Mouse (Mus musculus): ENCODE results near the gene Sipa1l1. TPM values are rescaled to one million over a fixed set of nuclear protein-coding genes. Genes with fewer than 3 reads are reported as not detected.
"Not testable (repeated sequence)": the region's sequence is repeated elsewhere in the genome, so short reads cannot be mapped to it uniquely, and the experiment has no call there.

The Sipa1l1 gene
- total and polyA plus RNA-seq, 2 experiments from 2014 or later: 7.0 to 17.1 TPM

- Histone ChIP-seq H3K36me3 (replicated peaks; ENCODE audit: control insufficient read depth, insufficient read depth, low read length) (no peaks in the 10 kb centered on the region), H3K9me3 (replicated peaks; ENCODE audit: control insufficient read depth, low read length) (no peaks in the 10 kb centered on the region), H3K27me3 (ENCODE audit: control insufficient read depth, insufficient read depth, low read length) (no peaks in the 10 kb centered on the region), H3K4me2 (ENCODE audit: low read depth, low read length) (no peak overlapping the region), H3K4me1 (ENCODE audit: control insufficient read depth, insufficient read depth) (peaks cover 13% of the 10 kb centered on the region), H3K9ac (replicated peaks; ENCODE audit: low read depth, low read length) (no peak overlapping the region), H3K27ac (ENCODE audit: low read depth) (no peak overlapping the region), H3K4me3 (ENCODE audit: low read depth, low read length) (no peak overlapping the region)
- WGBS: 51% methylated on average over 3 of the region's 3 CpGs
- TF ChIP-seq EP300 (IDR thresholded peaks at IDR 0.05; ENCODE audit: low read depth): no peak
- no peak for TF ChIP-seq CTCF (IDR thresholded peaks at IDR 0.05; ENCODE audit: low read depth)
- DNase-seq (ENCODE audit: low spot score): peak; percentile 76
- ATAC-seq (ENCODE audit: insufficient read depth, low read depth): peak; percentile 80
These were observed 310.3 kb downstream of the Sipa1l1 start for GRCm38 (mm10) chr12:82479393-82479792.

- H3K36me3 ChIP-seq (replicated peaks; ENCODE audit: control insufficient read depth, insufficient read depth, low read length); H3K4me2 ChIP-seq (ENCODE audit: low read depth, low read length); DNase-seq (ENCODE audit: low spot score); H3K9ac ChIP-seq (replicated peaks; ENCODE audit: low read depth, low read length); H3K27ac ChIP-seq (ENCODE audit: low read depth); H3K27me3 ChIP-seq (ENCODE audit: control insufficient read depth, insufficient read depth, low read length); H3K9me3 ChIP-seq (replicated peaks; ENCODE audit: control insufficient read depth, low read length); ATAC-seq (ENCODE audit: insufficient read depth, low read depth); H3K4me3 ChIP-seq (ENCODE audit: low read depth, low read length): not testable (repeated sequence)
- peaks cover 13% of the 10 kb centered on the region for H3K4me1 ChIP-seq (ENCODE audit: control insufficient read depth, insufficient read depth)
- 53% methylated on average over 5 of the region's 5 CpGs for WGBS
These were observed 311.3 kb downstream of the Sipa1l1 start for GRCm38 (mm10) chr12:82480425-82480824.

GRCm38 (mm10) chr12:82485466-82485865 is 316.3 kb downstream of the Sipa1l1 start:
- Histone ChIP-seq H3K27ac (ENCODE audit: low read depth) (no peak overlapping the region), H3K27me3 (ENCODE audit: control insufficient read depth, insufficient read depth, low read length) (no peaks in the 10 kb centered on the region), H3K36me3 (replicated peaks; ENCODE audit: control insufficient read depth, insufficient read depth, low read length) (no peaks in the 10 kb centered on the region), H3K9ac (replicated peaks; ENCODE audit: low read depth, low read length) (no peak overlapping the region), H3K9me3 (replicated peaks; ENCODE audit: control insufficient read depth, low read length) (no peaks in the 10 kb centered on the region), H3K4me3 (ENCODE audit: low read depth, low read length) (no peak overlapping the region), H3K4me1 (ENCODE audit: control insufficient read depth, insufficient read depth) (no peaks in the 10 kb centered on the region), H3K4me2 (ENCODE audit: low read depth, low read length) (no peak overlapping the region)
- WGBS: 66% methylated on average over 2 of the region's 2 CpGs
- no peak for TF ChIP-seq CTCF (IDR thresholded peaks at IDR 0.05; ENCODE audit: low read depth)
- TF ChIP-seq EP300 (IDR thresholded peaks at IDR 0.05; ENCODE audit: low read depth): no peak
- ATAC-seq (ENCODE audit: insufficient read depth, low read depth): no peak
- no peak for DNase-seq (ENCODE audit: low spot score)

GRCm38 (mm10) chr12:82486829-82487560 is 317.9 kb downstream of the Sipa1l1 start:
- H3K9ac ChIP-seq (replicated peaks; ENCODE audit: low read depth, low read length): no peak overlapping the region
- H3K36me3 ChIP-seq (replicated peaks; ENCODE audit: control insufficient read depth, insufficient read depth, low read length): no peaks in the 10 kb centered on the region
- ATAC-seq (ENCODE audit: insufficient read depth, low read depth) (no peak), DNase-seq (ENCODE audit: low spot score) (no peak)
- H3K4me2 ChIP-seq (ENCODE audit: low read depth, low read length): no peak overlapping the region
- H3K27ac ChIP-seq (ENCODE audit: low read depth): no peak overlapping the region
- TF ChIP-seq CTCF (IDR thresholded peaks at IDR 0.05; ENCODE audit: low read depth): no peak
- no peak for TF ChIP-seq EP300 (IDR thresholded peaks at IDR 0.05; ENCODE audit: low read depth)
- no peak overlapping the region for H3K4me3 ChIP-seq (ENCODE audit: low read depth, low read length)
- no peaks in the 10 kb centered on the region for H3K4me1 ChIP-seq (ENCODE audit: control insufficient read depth, insufficient read depth)
- WGBS: 28% methylated on average over 6 of the region's 6 CpGs
- no peaks in the 10 kb centered on the region for H3K27me3 ChIP-seq (ENCODE audit: control insufficient read depth, insufficient read depth, low read length)
- no peaks in the 10 kb centered on the region for H3K9me3 ChIP-seq (replicated peaks; ENCODE audit: control insufficient read depth, low read length)

GRCm38 (mm10) chr12:82489093-82489492 is 320.0 kb downstream of the Sipa1l1 start:
- Histone ChIP-seq H3K4me2 (ENCODE audit: low read depth, low read length) (no peak overlapping the region), H3K36me3 (replicated peaks; ENCODE audit: control insufficient read depth, insufficient read depth, low read length) (no peaks in the 10 kb centered on the region), H3K4me3 (ENCODE audit: low read depth, low read length) (no peak overlapping the region), H3K27me3 (ENCODE audit: control insufficient read depth, insufficient read depth, low read length) (no peaks in the 10 kb centered on the region), H3K4me1 (ENCODE audit: control insufficient read depth, insufficient read depth) (no peaks in the 10 kb centered on the region), H3K27ac (ENCODE audit: low read depth) (no peak overlapping the region), H3K9me3 (replicated peaks; ENCODE audit: control insufficient read depth, low read length) (no peaks in the 10 kb centered on the region), H3K9ac (replicated peaks; ENCODE audit: low read depth, low read length) (no peak overlapping the region)
- WGBS: 39% methylated on average over 4 of the region's 4 CpGs
- ATAC-seq (ENCODE audit: insufficient read depth, low read depth): 0 out of 2 replicates have a peak, but pooled peaks have one; percentile 6
- peak; percentile 35 for DNase-seq (ENCODE audit: low spot score)
- TF ChIP-seq CTCF (IDR thresholded peaks at IDR 0.05; ENCODE audit: low read depth) (peak; percentile 47), EP300 (IDR thresholded peaks at IDR 0.05; ENCODE audit: low read depth) (no peak)

GRCm38 (mm10) chr12:82489621-82490020 is 320.5 kb downstream of the Sipa1l1 start:
- Histone ChIP-seq H3K4me3 (ENCODE audit: low read depth, low read length) (no peak overlapping the region), H3K4me2 (ENCODE audit: low read depth, low read length) (no peak overlapping the region), H3K9me3 (replicated peaks; ENCODE audit: control insufficient read depth, low read length) (no peaks in the 10 kb centered on the region), H3K4me1 (ENCODE audit: control insufficient read depth, insufficient read depth) (no peaks in the 10 kb centered on the region), H3K36me3 (replicated peaks; ENCODE audit: control insufficient read depth, insufficient read depth, low read length) (no peaks in the 10 kb centered on the region), H3K27ac (ENCODE audit: low read depth) (no peak overlapping the region), H3K27me3 (ENCODE audit: control insufficient read depth, insufficient read depth, low read length) (no peaks in the 10 kb centered on the region), H3K9ac (replicated peaks; ENCODE audit: low read depth, low read length) (no peak overlapping the region)
- 29% methylated on average over 7 of the region's 7 CpGs for WGBS
- DNase-seq (ENCODE audit: low spot score) (peak; percentile 34), ATAC-seq (ENCODE audit: insufficient read depth, low read depth) (no peak)
- TF ChIP-seq CTCF (IDR thresholded peaks at IDR 0.05; ENCODE audit: low read depth): no peak
- no peak for TF ChIP-seq EP300 (IDR thresholded peaks at IDR 0.05; ENCODE audit: low read depth)
